Comparison of ENCODE assay signal across 17 mouse cellular contexts in the genomic region with DNA sequence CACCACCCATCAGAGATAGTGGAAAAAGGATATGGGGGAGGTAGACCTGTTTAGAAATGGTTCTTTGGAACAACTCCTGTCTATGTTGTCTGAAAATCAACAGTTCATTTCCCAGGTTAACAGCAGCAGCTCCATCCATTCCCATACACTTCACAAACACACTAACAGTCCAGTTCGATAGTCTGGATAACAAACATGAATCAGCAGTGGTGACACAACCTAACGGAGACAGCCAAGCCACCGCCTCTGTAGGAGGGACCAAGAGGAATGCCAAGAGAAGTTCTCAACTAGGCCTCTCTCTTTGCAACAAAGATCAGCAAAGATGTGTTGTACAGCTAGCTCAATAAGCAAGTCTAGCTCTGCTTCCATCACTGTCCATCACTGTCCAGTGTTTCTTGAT. TPM values are rescaled to one million over a fixed set of nuclear protein-coding genes. Genes with fewer than 3 reads are reported as not detected.
DNase-seq lines count a peak whose midpoint lies in the region; ATAC-seq and TF ChIP-seq lines count a peak whose summit lies in the region.
"Had no signal": no experiment of that assay in that cellular context is flagged by ENCODE, and none has a peak within 500 bp of the region (broad histone marks: within the 10 kb centered on the region; RNA-seq: fewer than 3 reads in every experiment).

No protein-coding gene starts in this region.

- H3K9me3 ChIP-seq in forebrain, embryonic 10.5 days, result no peaks in the 10 kb centered on the region
- H3K9me3 ChIP-seq in forebrain, embryonic 14.5 days (replicated peaks; ENCODE audit: control insufficient read depth, low read length), result no peaks in the 10 kb centered on the region
- H3K9me3 ChIP-seq in limb, embryonic 14.5 days (ENCODE audit: control insufficient read depth, low read length), result no peaks in the 10 kb centered on the region
- H3K9me3 ChIP-seq: heart, embryonic 12.5 days; liver, embryonic 15.5 days had no signal

- no peak overlapping the region for H3K9ac ChIP-seq in forebrain, embryonic 14.5 days (ENCODE audit: low read length)
- no peak overlapping the region for H3K9ac ChIP-seq in liver, adult 2 months (ENCODE audit: low read depth, low read length)
- 0 out of 2 replicates have a peak overlapping the region, but pooled peaks have one; percentile 86 for H3K9ac ChIP-seq in limb, embryonic 14.5 days (ENCODE audit: low read depth, low read length, severe bottlenecking)

- peak overlapping the region; percentile 81; the same call in 1 of the 2 replicates for H3K4me3 ChIP-seq in forebrain, embryonic 10.5 days
- no peak overlapping the region for H3K4me3 ChIP-seq in forebrain, embryonic 14.5 days (ENCODE audit: low read depth, low read length)
- H3K4me3 ChIP-seq in liver, adult 2 months (ENCODE audit: insufficient read depth, low read depth, low read length), result no peak overlapping the region
- no peak overlapping the region for H3K4me3 ChIP-seq in limb, embryonic 14.5 days (replicated peaks; ENCODE audit: low read length)

- no peak for TF ChIP-seq POLR2A in liver, adult 2 months (IDR thresholded peaks at IDR 0.05; ENCODE audit: extremely low read depth, insufficient read depth, low read length)
- no peak for TF ChIP-seq POLR2A in limb, embryonic 14.5 days (IDR thresholded peaks at IDR 0.05; ENCODE audit: borderline replicate concordance, extremely low read depth, insufficient read depth, insufficient read length)

- no peak for DNase-seq in forebrain, embryonic 10.5 days (ENCODE audit: extremely low spot score, low spot score)
- no peak for DNase-seq in forebrain, embryonic 14.5 days (ENCODE audit: low spot score)
- DNase-seq in liver, adult 2 months (ENCODE audit: extremely low read depth, low read depth, low spot score), result peak; percentile 89
- DNase-seq in liver (no peak), NIH3T3 (ENCODE audit: low read depth) (peak; percentile 31)
- no peak for DNase-seq in limb, embryonic 14.5 days (ENCODE audit: low spot score)
- no peak for DNase-seq in spleen, adult 12 weeks (ENCODE audit: low spot score)
- no peak for DNase-seq in Muller cell, postnatal 12 days (ENCODE audit: inconsistent ontology term)
- DNase-seq: gastrocnemius, postnatal 14 days; kidney, adult 9 months; right cerebral cortex, adult 18-20 months had no signal

- no peak for ATAC-seq in forebrain, embryonic 14.5 days
- ATAC-seq in limb, embryonic 14.5 days (ENCODE audit: low FRiP score, low read depth), result no peak
- ATAC-seq: forebrain, embryonic 16.5 days; hindbrain, embryonic 16.5 days had no signal

- H3K79me2 ChIP-seq in liver, adult 2 months (ENCODE audit: control insufficient read depth, insufficient read depth, low read length), result peaks cover 10% of the 10 kb centered on the region; the same call in 1 of the 2 replicates

- peaks cover 14% of the 10 kb centered on the region for H3K36me3 ChIP-seq in forebrain, embryonic 10.5 days (replicated peaks)
- peaks cover 2% of the 10 kb centered on the region; the same call in 1 of the 2 replicates for H3K36me3 ChIP-seq in forebrain, embryonic 14.5 days (ENCODE audit: control insufficient read depth, insufficient read depth, low read length)
- no peaks in the 10 kb centered on the region for H3K36me3 ChIP-seq in liver, adult 2 months (ENCODE audit: control insufficient read depth, insufficient read depth, low read length)
- peaks cover under 1% of the 10 kb centered on the region; the same call in 1 of the 2 replicates for H3K36me3 ChIP-seq in limb, embryonic 14.5 days (ENCODE audit: control insufficient read depth, insufficient read depth, low read length)

- no peaks in the 10 kb centered on the region for H3K27me3 ChIP-seq in forebrain, embryonic 10.5 days (ENCODE audit: poor library complexity, severe bottlenecking)
- H3K27me3 ChIP-seq in forebrain, embryonic 14.5 days (replicated peaks; ENCODE audit: control insufficient read depth, insufficient read depth, low read length), result no peaks in the 10 kb centered on the region
- H3K27me3 ChIP-seq in liver, adult 2 months (ENCODE audit: control insufficient read depth, insufficient read depth, low read length), result no peaks in the 10 kb centered on the region
- no peaks in the 10 kb centered on the region for H3K27me3 ChIP-seq in limb, embryonic 14.5 days (ENCODE audit: control insufficient read depth, insufficient read depth, low read length)
- H3K27me3 ChIP-seq: heart, embryonic 12.5 days; liver, embryonic 15.5 days had no signal

- TF ChIP-seq CTCF in liver, adult 2 months (IDR thresholded peaks at IDR 0.05; ENCODE audit: low read depth, low read length), result no peak

- H3K4me1 ChIP-seq in forebrain, embryonic 10.5 days, result peaks cover 35% of the 10 kb centered on the region
- peaks cover 16% of the 10 kb centered on the region for H3K4me1 ChIP-seq in forebrain, embryonic 14.5 days (ENCODE audit: control insufficient read depth, insufficient read depth, low read length)
- H3K4me1 ChIP-seq in liver, adult 2 months (ENCODE audit: control insufficient read depth, insufficient read depth, low read length), result peaks cover 9% of the 10 kb centered on the region; the same call in 1 of the 2 replicates
- peaks cover 8% of the 10 kb centered on the region for H3K4me1 ChIP-seq in limb, embryonic 14.5 days (ENCODE audit: control insufficient read depth, insufficient read depth, low read length)

- WGBS in forebrain, embryonic 10.5 days, result 91% methylated on average over 3 of the region's 3 CpGs
- 93% methylated on average over 3 of the region's 3 CpGs for WGBS in forebrain, embryonic 14.5 days
- WGBS in liver, adult 2 months, result 20% methylated on average over 3 of the region's 3 CpGs
- 93% methylated on average over 3 of the region's 3 CpGs for WGBS in limb, embryonic 14.5 days

- no peak overlapping the region for H3K27ac ChIP-seq in forebrain, embryonic 10.5 days
- H3K27ac ChIP-seq in forebrain, embryonic 14.5 days (ENCODE audit: low read depth, low read length), result no peak overlapping the region
- no peak overlapping the region for H3K27ac ChIP-seq in liver, adult 2 months (replicated peaks; ENCODE audit: insufficient read depth, low read depth, low read length)
- no peak overlapping the region for H3K27ac ChIP-seq in limb, embryonic 14.5 days (replicated peaks; ENCODE audit: low read depth, low read length)

- H3K4me2 ChIP-seq in forebrain, embryonic 14.5 days (ENCODE audit: low read length), result no peak overlapping the region
- H3K4me2 ChIP-seq in limb, embryonic 14.5 days (replicated peaks; ENCODE audit: low read depth, low read length, severe bottlenecking), result no peak overlapping the region

RNA-seq across cellular contexts. Expression of a gene that starts 1.5 kb away (rescaled TPM):
- 141 and 149 TPM in 2 replicates for polyA plus RNA-seq in forebrain, embryonic 10.5 days (2016; fragmentation: Nextera tagmentation; extraction: Ambion mirVana)
- 62.0 and 70.0 TPM in 2 replicates for polyA plus RNA-seq in forebrain, embryonic 14.5 days (2014; fragmentation: Nextera tagmentation; extraction: Ambion mirVana)
- total RNA-seq in liver, adult 2 months (2014; rRNA removed), result 54.5 and 71.8 TPM in 2 replicates
- 83.0 and 129 TPM in 2 replicates for polyA plus RNA-seq in liver, adult 2 months (2012; rRNA removed)
- polyA plus RNA-seq in limb, embryonic 14.5 days (2012; rRNA removed), result 117 and 135 TPM in 2 replicates
- polyA plus RNA-seq in limb, embryonic 14.5 days (2014; fragmentation: Nextera tagmentation; extraction: Ambion mirVana), result 84.8 and 85.2 TPM in 2 replicates

RNA-seq across cellular contexts. Expression of a gene that starts 12.1 kb away (rescaled TPM):
- polyA plus RNA-seq in forebrain, embryonic 10.5 days (2016; fragmentation: Nextera tagmentation; extraction: Ambion mirVana), result 9.7 and 11.3 TPM in 2 replicates
- polyA plus RNA-seq in forebrain, embryonic 14.5 days (2014; fragmentation: Nextera tagmentation; extraction: Ambion mirVana), result 21.8 and 24.6 TPM in 2 replicates
- 0.46 and 0.47 TPM in 2 replicates for total RNA-seq in liver, adult 2 months (2014; rRNA removed)
- polyA plus RNA-seq in liver, adult 2 months (2012; rRNA removed), result 0.32 and 0.56 TPM in 2 replicates
- 12.4 and 14.9 TPM in 2 replicates for polyA plus RNA-seq in limb, embryonic 14.5 days (2012; rRNA removed)
- 11.9 and 13.9 TPM in 2 replicates for polyA plus RNA-seq in limb, embryonic 14.5 days (2014; fragmentation: Nextera tagmentation; extraction: Ambion mirVana)

RNA-seq across cellular contexts. Expression of a gene that starts 23.3 kb away (rescaled TPM):
- polyA plus RNA-seq in forebrain, embryonic 10.5 days (2016; fragmentation: Nextera tagmentation; extraction: Ambion mirVana), result 0.24 and 0.27 TPM in 2 replicates
- polyA plus RNA-seq in forebrain, embryonic 14.5 days (2014; fragmentation: Nextera tagmentation; extraction: Ambion mirVana), result 0.12 and 0.25 TPM in 2 replicates
- 0.74 and 0.87 TPM in 2 replicates for total RNA-seq in liver, adult 2 months (2014; rRNA removed)
- polyA plus RNA-seq in liver, adult 2 months (2012; rRNA removed), result 1.3 and 1.9 TPM in 2 replicates
- polyA plus RNA-seq in limb, embryonic 14.5 days (2012; rRNA removed), result 2.0 and 2.6 TPM in 2 replicates
- polyA plus RNA-seq in limb, embryonic 14.5 days (2014; fragmentation: Nextera tagmentation; extraction: Ambion mirVana), result 0.48 and 0.67 TPM in 2 replicates

RNA-seq across cellular contexts. Expression of a gene that starts 27.8 kb away (rescaled TPM):
- 0.36 and 0.77 TPM in 2 replicates for polyA plus RNA-seq in forebrain, embryonic 10.5 days (2016; fragmentation: Nextera tagmentation; extraction: Ambion mirVana)
- 3.4 and 3.5 TPM in 2 replicates for polyA plus RNA-seq in forebrain, embryonic 14.5 days (2014; fragmentation: Nextera tagmentation; extraction: Ambion mirVana)
- total RNA-seq in liver, adult 2 months (2014; rRNA removed), result under 0.01 and 0.20 TPM in 2 replicates
- 0.07 and 0.20 TPM in 2 replicates for polyA plus RNA-seq in liver, adult 2 months (2012; rRNA removed)
- 3.7 and 4.0 TPM in 2 replicates for polyA plus RNA-seq in limb, embryonic 14.5 days (2012; rRNA removed)
- polyA plus RNA-seq in limb, embryonic 14.5 days (2014; fragmentation: Nextera tagmentation; extraction: Ambion mirVana), result 0.88 and 1.1 TPM in 2 replicates

RNA-seq across cellular contexts. Expression of a gene that starts 27.9 kb away (rescaled TPM):
- polyA plus RNA-seq in forebrain, embryonic 10.5 days (2016; fragmentation: Nextera tagmentation; extraction: Ambion mirVana), result not detected in 2 replicates
- polyA plus RNA-seq in forebrain, embryonic 14.5 days (2014; fragmentation: Nextera tagmentation; extraction: Ambion mirVana), result not detected in 2 replicates
- total RNA-seq in liver, adult 2 months (2014; rRNA removed), result not detected in 2 replicates
- not detected in 2 replicates for polyA plus RNA-seq in liver, adult 2 months (2012; rRNA removed)
- polyA plus RNA-seq in limb, embryonic 14.5 days (2012; rRNA removed), result 0.23 TPM in 1 of 2 replicates, not detected in the other
- polyA plus RNA-seq in limb, embryonic 14.5 days (2014; fragmentation: Nextera tagmentation; extraction: Ambion mirVana), result not detected in 2 replicates
- total RNA-seq: gastrocnemius, postnatal 14 days; neutrophil, adult 5-6 weeks had no signal
- polyA plus RNA-seq: embryonic facial prominence, embryonic 14.5 days; forebrain, embryonic 16.5 days; heart, embryonic 12.5 days; hindbrain, embryonic 16.5 days had no signal

Comparison
In these comparisons a context has a peak if more than half of its experiments do, and no peak if none do; other contexts are left out.
1. DNase-seq: peak in liver, adult 2 months (single experiment) and NIH3T3 (single experiment); none in forebrain, embryonic 10.5 days (single experiment), forebrain, embryonic 14.5 days (single experiment), liver (single experiment), limb, embryonic 14.5 days (single experiment), spleen, adult 12 weeks (single experiment) and Muller cell, postnatal 12 days (single experiment).